Mouse (Mus musculus): ENCODE data around the gene Vmn2r108.
"Not testable (repeated sequence)": the region's sequence is repeated elsewhere in the genome, so short reads cannot be mapped to it uniquely, and the experiment has no call there.

The Vmn2r108 gene

GRCm38 (mm10) chr17:20481231-20481630, at the start of gene Vmn2r108:
Gene Vmn2r108 (minus strand): TSS chr17:20481331.
- DNase-seq (ENCODE audit: low spot score): no peak

GRCm38 (mm10) chr17:20508247-20508646, 27.1 kb upstream of the Vmn2r108 start:
- not testable (repeated sequence) for DNase-seq (ENCODE audit: low spot score)

GRCm38 (mm10) chr17:20497858-20498257, 16.7 kb upstream of the Vmn2r108 start, which contains the start of gene Vmn1r225:
Gene Vmn1r225 (plus strand): TSS chr17:20498158.
- DNase-seq (ENCODE audit: low spot score): no peak

- no peak for DNase-seq (ENCODE audit: low spot score)
Measured at GRCm38 (mm10) chr17:20473311-20473710, 7.8 kb downstream of the Vmn2r108 start.

GRCm38 (mm10) chr17:20439263-20439662, 41.9 kb downstream of the Vmn2r108 start:
- no peak for DNase-seq (ENCODE audit: low spot score)

GRCm38 (mm10) chr17:20413846-20414245, 67.3 kb downstream of the Vmn2r108 start, which contains the start of gene Vmn1r224:
Gene Vmn1r224 (plus strand): TSS chr17:20414146.
- DNase-seq (ENCODE audit: low spot score): no peak

All from ovary, adult 18-20 months (tissue).